18 mouse cellular contexts compared by ENCODE assay signal in the genomic region with DNA sequence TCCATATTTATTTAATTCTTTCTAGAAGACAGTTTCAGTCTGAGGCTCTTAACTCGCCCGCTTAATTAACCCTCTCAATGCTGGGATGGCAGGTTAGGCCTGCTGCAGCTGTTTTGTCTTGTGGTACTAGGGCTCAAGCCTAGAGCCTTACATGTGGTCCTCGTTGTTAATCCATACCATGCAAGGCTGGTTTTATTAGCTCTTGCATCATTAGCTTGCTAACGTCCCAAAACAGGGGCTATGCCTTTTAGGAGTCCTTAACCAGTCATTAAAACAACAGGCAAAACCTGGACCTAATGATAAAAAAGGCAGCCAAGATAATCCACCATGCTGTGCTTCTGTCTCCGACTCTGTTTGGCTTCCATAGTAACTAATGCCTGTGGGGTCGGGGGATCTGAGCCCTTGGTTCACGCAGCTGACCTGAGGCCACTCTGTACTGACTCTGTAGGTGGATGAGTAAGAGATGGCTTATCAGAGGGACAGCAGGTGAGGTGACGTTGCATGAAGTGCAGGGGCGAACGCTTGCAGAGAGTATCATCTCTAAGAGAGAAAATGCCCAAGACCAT.
A peak's percentile ranks its signal among the peaks of the same experiment; 100 is the strongest.
DNase-seq lines count a peak whose midpoint lies in the region; ATAC-seq and TF ChIP-seq lines count a peak whose summit lies in the region.
"Had no signal": no experiment of that assay in that cellular context is flagged by ENCODE, and none has a peak within 500 bp of the region (broad histone marks: within the 10 kb centered on the region; RNA-seq: fewer than 3 reads in every experiment).

No protein-coding gene starts in this region.

- peak; percentile 35; the same call in 1 of the 2 replicates for ATAC-seq in hindbrain, embryonic 14.5 days (ENCODE audit: low FRiP score)
- no peak for ATAC-seq in hindbrain, postnatal 0 days
- no peak for ATAC-seq in midbrain, embryonic 14.5 days (ENCODE audit: low FRiP score, low TSS enrichment)
- ATAC-seq in midbrain, embryonic 11.5 days (ENCODE audit: low FRiP score), result no peak
- ATAC-seq in limb, embryonic 13.5 days (ENCODE audit: low FRiP score, low read depth), result peak; percentile 62
- ATAC-seq in megakaryocyte-erythroid progenitor cell, adult 5-6 weeks (replicated peaks; ENCODE audit: low FRiP score, low TSS enrichment, poor library complexity, severe bottlenecking), result no peak

- peaks cover 4% of the 10 kb centered on the region; the same call in 1 of the 2 replicates for H3K4me1 ChIP-seq in hindbrain, embryonic 14.5 days (replicated peaks; ENCODE audit: control insufficient read depth, insufficient read depth, low read length)
- peaks cover 8% of the 10 kb centered on the region; the same call in 1 of the 2 replicates for H3K4me1 ChIP-seq in hindbrain, postnatal 0 days (ENCODE audit: insufficient read depth, low read length)
- H3K4me1 ChIP-seq in midbrain, embryonic 14.5 days (ENCODE audit: control insufficient read depth, insufficient read depth, low read length), result no peaks in the 10 kb centered on the region
- peaks cover 6% of the 10 kb centered on the region; the same call in 1 of the 2 replicates for H3K4me1 ChIP-seq in midbrain, embryonic 11.5 days (ENCODE audit: control insufficient read depth, insufficient read depth, low read length)
- H3K4me1 ChIP-seq in limb, embryonic 13.5 days, result peaks cover 27% of the 10 kb centered on the region
- H3K4me1 ChIP-seq: liver, embryonic 13.5 days; lung, embryonic 15.5 days had no signal

- no peak for DNase-seq in hindbrain, embryonic 14.5 days (ENCODE audit: low spot score)
- no peak for DNase-seq in hindbrain, postnatal 0 days (ENCODE audit: low spot score)
- peak; percentile 20 for DNase-seq in midbrain, embryonic 14.5 days
- no peak for DNase-seq in midbrain, embryonic 11.5 days (ENCODE audit: low spot score, missing footprints)
- DNase-seq in lung, postnatal 36 days, result no peak
- DNase-seq: adrenal gland, postnatal 25 days; embryo, embryonic 11 days; gastrocnemius, postnatal 36 days; kidney, adult 11 months; kidney, postnatal 10 days; liver, embryonic 13.5 days; right cerebral cortex, postnatal 4 days; thymus, postnatal 14 days had no signal

- no peak overlapping the region for H3K4me2 ChIP-seq in hindbrain, embryonic 14.5 days (replicated peaks)
- H3K4me2 ChIP-seq in hindbrain, postnatal 0 days (ENCODE audit: low read depth, low read length), result no peak overlapping the region
- H3K4me2 ChIP-seq in midbrain, embryonic 14.5 days (ENCODE audit: low read length), result no peak overlapping the region
- H3K4me2 ChIP-seq in midbrain, embryonic 11.5 days, result no peak overlapping the region
- 0 out of 2 replicates have a peak overlapping the region, but pooled peaks have one; percentile 14 for H3K4me2 ChIP-seq in limb, embryonic 13.5 days (replicated peaks)
- H3K4me2 ChIP-seq: forebrain, embryonic 15.5 days; liver, embryonic 13.5 days; lung, embryonic 15.5 days had no signal

- TF ChIP-seq CTCF in hindbrain, postnatal 0 days (IDR thresholded peaks at IDR 0.05; ENCODE audit: low read depth), result no peak

- no peaks in the 10 kb centered on the region for H3K27me3 ChIP-seq in hindbrain, embryonic 14.5 days (ENCODE audit: control insufficient read depth, insufficient read depth, low read length)
- no peaks in the 10 kb centered on the region for H3K27me3 ChIP-seq in hindbrain, postnatal 0 days (ENCODE audit: insufficient read depth, low read length)
- H3K27me3 ChIP-seq in midbrain, embryonic 14.5 days (ENCODE audit: control insufficient read depth, insufficient read depth, low read length), result no peaks in the 10 kb centered on the region
- no peaks in the 10 kb centered on the region for H3K27me3 ChIP-seq in midbrain, embryonic 11.5 days (ENCODE audit: control insufficient read depth, insufficient read depth, low read length)
- H3K27me3 ChIP-seq in limb, embryonic 13.5 days, result no peaks in the 10 kb centered on the region
- H3K27me3 ChIP-seq: CH12.LX; forebrain, embryonic 15.5 days; liver, embryonic 13.5 days; lung, embryonic 15.5 days had no signal

- 59% methylated on average over 10 of the region's 10 CpGs for WGBS in hindbrain, embryonic 14.5 days
- WGBS in hindbrain, postnatal 0 days, result 44% methylated on average over 10 of the region's 10 CpGs
- 39% methylated on average over 10 of the region's 10 CpGs for WGBS in midbrain, embryonic 14.5 days
- WGBS in midbrain, embryonic 11.5 days, result 45% methylated on average over 10 of the region's 10 CpGs
- WGBS in limb, embryonic 13.5 days, result 30% methylated on average over 10 of the region's 10 CpGs

- H3K27ac ChIP-seq in hindbrain, embryonic 14.5 days, result no peak overlapping the region
- no peak overlapping the region for H3K27ac ChIP-seq in hindbrain, postnatal 0 days
- H3K27ac ChIP-seq in midbrain, embryonic 14.5 days (replicated peaks; ENCODE audit: low read depth, low read length), result no peak overlapping the region
- H3K27ac ChIP-seq in midbrain, embryonic 11.5 days (ENCODE audit: low read depth, low read length), result no peak overlapping the region
- 0 out of 2 replicates have a peak overlapping the region, but pooled peaks have one; percentile 33 for H3K27ac ChIP-seq in limb, embryonic 13.5 days
- H3K27ac ChIP-seq: forebrain, embryonic 15.5 days; liver, embryonic 13.5 days; lung, embryonic 15.5 days had no signal

- H3K4me3 ChIP-seq in hindbrain, embryonic 14.5 days (replicated peaks; ENCODE audit: low read length), result no peak overlapping the region
- H3K4me3 ChIP-seq in hindbrain, postnatal 0 days (ENCODE audit: low read length), result no peak overlapping the region
- no peak overlapping the region for H3K4me3 ChIP-seq in midbrain, embryonic 14.5 days (replicated peaks; ENCODE audit: low read depth, low read length)
- H3K4me3 ChIP-seq in midbrain, embryonic 11.5 days (ENCODE audit: low read depth, low read length), result no peak overlapping the region
- no peak overlapping the region for H3K4me3 ChIP-seq in limb, embryonic 13.5 days
- H3K4me3 ChIP-seq: forebrain, embryonic 15.5 days; liver, embryonic 13.5 days; lung, embryonic 15.5 days had no signal

- peaks cover 88% of the 10 kb centered on the region for H3K36me3 ChIP-seq in hindbrain, embryonic 14.5 days (replicated peaks; ENCODE audit: control insufficient read depth, insufficient read depth)
- peaks cover 58% of the 10 kb centered on the region for H3K36me3 ChIP-seq in hindbrain, postnatal 0 days (ENCODE audit: insufficient read depth, low read length)
- peaks cover 77% of the 10 kb centered on the region for H3K36me3 ChIP-seq in midbrain, embryonic 14.5 days (ENCODE audit: control insufficient read depth, insufficient read depth, low read length)
- H3K36me3 ChIP-seq in midbrain, embryonic 11.5 days (ENCODE audit: control insufficient read depth, insufficient read depth, low read length), result peaks cover 8% of the 10 kb centered on the region; the same call in 1 of the 2 replicates
- H3K36me3 ChIP-seq in limb, embryonic 13.5 days, result peaks cover 66% of the 10 kb centered on the region

- no peaks in the 10 kb centered on the region for H3K9me3 ChIP-seq in hindbrain, embryonic 14.5 days (ENCODE audit: control insufficient read depth, low read length)
- H3K9me3 ChIP-seq in hindbrain, postnatal 0 days (ENCODE audit: low read length), result no peaks in the 10 kb centered on the region
- no peaks in the 10 kb centered on the region for H3K9me3 ChIP-seq in midbrain, embryonic 14.5 days (ENCODE audit: control insufficient read depth, low read length)
- no peaks in the 10 kb centered on the region for H3K9me3 ChIP-seq in midbrain, embryonic 11.5 days (ENCODE audit: control insufficient read depth, low read length)
- no peaks in the 10 kb centered on the region for H3K9me3 ChIP-seq in limb, embryonic 13.5 days
- H3K9me3 ChIP-seq: forebrain, embryonic 15.5 days; liver, embryonic 13.5 days; lung, embryonic 15.5 days had no signal

- H3K9ac ChIP-seq in hindbrain, embryonic 14.5 days, result no peak overlapping the region
- H3K9ac ChIP-seq in hindbrain, postnatal 0 days (replicated peaks; ENCODE audit: low read length), result no peak overlapping the region
- H3K9ac ChIP-seq in midbrain, embryonic 14.5 days (replicated peaks; ENCODE audit: low read length), result 0 out of 2 replicates have a peak overlapping the region, but pooled peaks have one; percentile 12
- no peak overlapping the region for H3K9ac ChIP-seq in midbrain, embryonic 11.5 days (ENCODE audit: low read length)
- H3K9ac ChIP-seq in limb, embryonic 13.5 days, result no peak overlapping the region
- H3K9ac ChIP-seq: forebrain, embryonic 15.5 days; liver, embryonic 13.5 days; lung, embryonic 15.5 days had no signal

Comparison
In these comparisons a context has a peak if more than half of its experiments do, and no peak if none do; other contexts are left out.
1. ATAC-seq: peak in hindbrain, embryonic 14.5 days (single experiment) and limb, embryonic 13.5 days (single experiment); none in hindbrain, postnatal 0 days (single experiment), midbrain, embryonic 14.5 days (single experiment), midbrain, embryonic 11.5 days (single experiment) and megakaryocyte-erythroid progenitor cell, adult 5-6 weeks (single experiment).